Mouse (Mus musculus) liver, embryonic 16.5 days (tissue): ENCODE data around the gene Ly6g6f. TPM values are rescaled to one million over a fixed set of nuclear protein-coding genes. Genes with fewer than 3 reads are reported as not detected.

ENCODE experiments used
- ATAC-seq: fragments of 200-750 bp; cut with Nextera tagmentation; 2 replicates; pipeline ENCODE4 v1.8.0; 2017; ENCODE audit warnings: low read depth, mild to moderate bottlenecking, moderate number of reproducible peaks, moderate library complexity
- H3K27ac ChIP-seq: fragments of 300-500 bp; sonication (generic); 2 replicates; pipeline ENCODE4 v1.5.1; 2014; ENCODE audit warnings: mild to moderate bottlenecking, low read length
- H3K27me3 ChIP-seq: fragments of 300-500 bp; sonication (generic); 2 replicates; pipeline ENCODE4 v1.6.1; 2014; ENCODE audit warnings: low read depth, low read length, mixed read lengths; ENCODE audit not compliant: control insufficient read depth, insufficient read depth
- H3K36me3 ChIP-seq: fragments of 300-500 bp; sonication (generic); 2 replicates; pipeline ENCODE4 v1.6.1; 2014; ENCODE audit warnings: mild to moderate bottlenecking; ENCODE audit not compliant: control insufficient read depth, insufficient read depth
- H3K4me1 ChIP-seq: fragments of 300-500 bp; sonication (generic); 2 replicates; pipeline ENCODE4 v1.6.1; 2014; ENCODE audit warnings: low read depth, low read length, mixed read lengths; ENCODE audit not compliant: control insufficient read depth
- H3K4me2 ChIP-seq: fragments of 300-500 bp; sonication (generic); 2 replicates; pipeline ENCODE4 v1.6.1; 2014; ENCODE audit warnings: low read depth, low read length, mixed read lengths
- H3K4me3 ChIP-seq: fragments of 300-500 bp; sonication (generic); 2 replicates; pipeline ENCODE4 v1.5.1; 2014; ENCODE audit warnings: low read depth, mild to moderate bottlenecking, low read length
- H3K9ac ChIP-seq: fragments of 300-500 bp; sonication (generic); 2 replicates; pipeline ENCODE4 v1.6.1; 2014; ENCODE audit warnings: low read depth, low read length
- H3K9me3 ChIP-seq: fragments of 300-500 bp; sonication (generic); replicated peaks from 2 replicates; pipeline ENCODE4 v1.6.1; 2016; ENCODE audit warnings: low read length; ENCODE audit not compliant: control insufficient read depth
- WGBS: fragments of 180-500 bp; shearing (Covaris S2); extraction: QIAGEN DNeasy Blood & Tissue Kit; methylation state at CpG from one replicate; pipeline ENCODE4 v1.1.7; 2014; ENCODE audit not compliant: insufficient replicate concordance; 5-methylcytosine and 5-hydroxymethylcytosine counted together
- polyA plus RNA-seq: library from polyadenylated mRNA; unstranded; fragments of >200 nt; fragmentation: Nextera tagmentation; extraction: Ambion mirVana; gene quantifications from 2 replicates; pipeline ENCODE4 v1.2.1, GENCODE M21; 2015

The Ly6g6f gene
- polyA plus RNA-seq, 1 experiment from 2014 or later: 5.7 TPM

DNA sequence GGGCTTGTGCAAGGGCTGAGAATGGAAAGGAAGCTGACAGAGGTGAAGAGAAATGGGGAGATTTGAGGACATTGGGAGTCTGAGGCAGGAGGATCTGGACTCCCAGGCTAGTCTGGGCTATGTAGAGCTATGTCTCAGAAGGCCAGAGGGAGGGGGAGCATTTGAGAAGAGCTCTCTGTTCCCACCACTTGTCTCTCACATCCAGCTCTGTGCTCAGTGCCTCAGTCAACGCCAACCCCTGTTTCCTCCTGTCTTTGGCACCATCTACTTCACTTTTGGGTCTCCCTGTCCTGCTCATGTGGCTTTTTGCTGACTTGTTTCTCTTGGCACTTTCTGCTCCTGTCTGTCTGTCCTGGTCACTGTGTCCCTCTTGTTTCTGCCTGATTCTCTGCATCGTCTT lies 8.1 kb downstream of the Ly6g6f start:
- peaks cover 23% of the 10 kb centered on the region for H3K4me1 ChIP-seq

GRCm38 (mm10) chr17:35076507-35077176 lies 8.8 kb downstream of the Ly6g6f start, which contains the start of gene Ly6g6e:
Gene Ly6g6e (plus strand): TSS chr17:35076902.
- 40% methylated on average over 10 of the region's 10 CpGs for WGBS
- Histone ChIP-seq H3K9me3 (no peaks in the 10 kb centered on the region), H3K4me3 (no peak within 1 kb of the TSS), H3K27ac (no peak within 1 kb of the TSS), H3K4me1 (peaks cover 23% of the 10 kb centered on the region), H3K9ac (no peak within 1 kb of the TSS), H3K27me3 (peaks cover 6% of the 10 kb centered on the region), H3K36me3 (no peaks in the 10 kb centered on the region), H3K4me2 (peak within 1 kb of the TSS; percentile 33)
- no peak for ATAC-seq

More for the DNA sequence above, 8.1 kb downstream of the Ly6g6f start:
- Histone ChIP-seq H3K36me3 (no peaks in the 10 kb centered on the region), H3K27ac (no peak overlapping the region), H3K27me3 (peaks cover 6% of the 10 kb centered on the region), H3K9me3 (no peaks in the 10 kb centered on the region), H3K4me2 (peak overlapping the region; percentile 33; the same call in 1 of the 2 replicates), H3K9ac (no peak overlapping the region), H3K4me3 (no peak overlapping the region)
- no peak for ATAC-seq
- WGBS: 27% methylated on average over 2 of the region's 2 CpGs

GRCm38 (mm10) chr17:35074097-35074496 lies 11.3 kb downstream of the Ly6g6f start:
- Histone ChIP-seq H3K9ac (no peak overlapping the region), H3K4me2 (no peak overlapping the region), H3K27me3 (peaks cover 6% of the 10 kb centered on the region), H3K4me3 (no peak overlapping the region), H3K9me3 (no peaks in the 10 kb centered on the region), H3K27ac (no peak overlapping the region), H3K36me3 (no peaks in the 10 kb centered on the region), H3K4me1 (peaks cover 6% of the 10 kb centered on the region)
- no peak for ATAC-seq
- WGBS: 17% methylated on average over 17 of the region's 17 CpGs

DNA sequence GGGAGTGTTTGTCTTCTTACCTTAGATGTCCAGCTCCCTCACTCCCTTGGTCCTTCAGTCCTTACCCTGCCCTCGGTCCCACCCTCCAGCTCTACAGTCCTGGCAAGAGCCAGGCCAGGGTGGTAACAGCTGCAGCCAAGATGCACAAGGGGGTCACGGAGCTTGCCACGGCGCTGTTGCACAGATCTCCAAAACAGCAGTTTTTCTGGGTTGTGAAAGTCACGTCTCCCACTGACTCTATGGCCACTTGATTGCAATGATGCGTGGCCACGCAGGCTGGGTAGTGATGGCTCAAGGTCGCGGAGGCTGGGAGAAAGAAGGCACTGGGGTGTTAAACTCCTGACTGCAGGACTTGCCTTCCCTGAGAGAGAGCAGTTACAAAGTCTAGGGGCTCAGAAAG lies 14.0 kb downstream of the Ly6g6f start:
- H3K27ac ChIP-seq: no peak overlapping the region
- H3K4me2 ChIP-seq: no peak overlapping the region
- H3K9me3 ChIP-seq: no peaks in the 10 kb centered on the region
- H3K9ac ChIP-seq: no peak overlapping the region
- peaks cover 24% of the 10 kb centered on the region for H3K27me3 ChIP-seq
- no peaks in the 10 kb centered on the region; the same call in 1 of the 2 replicates for H3K4me1 ChIP-seq
- no peak overlapping the region for H3K4me3 ChIP-seq
- no peak for ATAC-seq
- H3K36me3 ChIP-seq: no peaks in the 10 kb centered on the region
- 70% methylated on average over 9 of the region's 9 CpGs for WGBS

DNA sequence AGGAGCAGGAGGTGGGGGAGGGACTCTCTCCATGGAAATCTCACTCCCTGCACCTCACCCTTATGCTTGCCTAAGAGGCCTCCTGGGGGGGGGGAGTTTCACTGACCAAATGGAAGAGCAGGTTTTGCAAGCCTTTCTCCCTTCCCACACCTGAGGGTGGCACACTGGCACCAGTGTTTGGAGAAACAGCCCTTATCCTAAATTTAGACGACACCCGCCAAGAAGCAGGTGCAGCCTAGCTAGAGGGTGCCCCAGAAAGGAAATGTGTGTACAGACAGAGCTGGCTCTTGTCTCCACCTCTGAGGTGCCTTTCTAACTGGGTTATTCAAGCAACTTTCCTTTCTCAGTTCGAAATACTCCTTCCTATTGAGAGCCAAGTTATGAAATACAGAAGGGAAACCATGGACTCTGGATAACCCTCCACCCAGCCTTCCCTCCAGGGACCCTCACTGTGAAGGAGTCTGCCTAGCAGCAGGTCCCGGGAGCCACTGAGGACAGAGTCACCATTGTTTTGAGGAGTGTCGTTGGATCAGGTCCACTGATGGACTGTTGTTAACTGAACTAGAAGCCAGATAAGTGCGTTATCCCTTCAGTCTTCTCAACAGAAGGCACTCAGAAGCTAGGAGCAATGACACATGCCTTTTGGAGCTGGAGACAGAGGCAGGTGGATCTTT lies 14.7 kb downstream of the Ly6g6f start:
- Histone ChIP-seq H3K9me3 (no peaks in the 10 kb centered on the region), H3K27ac (no peak overlapping the region), H3K9ac (no peak overlapping the region), H3K27me3 (peaks cover 31% of the 10 kb centered on the region), H3K4me3 (no peak overlapping the region), H3K4me1 (peaks cover 6% of the 10 kb centered on the region), H3K36me3 (no peaks in the 10 kb centered on the region), H3K4me2 (no peak overlapping the region)
- 41% methylated on average over 6 of the region's 6 CpGs for WGBS
- no peak for ATAC-seq

- Histone ChIP-seq H3K9me3 (no peaks in the 10 kb centered on the region), H3K4me1 (peaks cover 19% of the 10 kb centered on the region), H3K9ac (no peak overlapping the region), H3K4me3 (no peak overlapping the region), H3K27me3 (peaks cover 55% of the 10 kb centered on the region), H3K27ac (no peak overlapping the region), H3K36me3 (no peaks in the 10 kb centered on the region), H3K4me2 (no peak overlapping the region)
- ATAC-seq: no peak
- WGBS: 66% methylated on average over 17 of the region's 17 CpGs
Observed at GRCm38 (mm10) chr17:35068213-35068914, 17.0 kb downstream of the Ly6g6f start.

- H3K27me3 ChIP-seq: peaks cover 61% of the 10 kb centered on the region
- peak within 1 kb of the TSS; percentile 52 for H3K4me3 ChIP-seq
- peaks cover 19% of the 10 kb centered on the region for H3K4me1 ChIP-seq
- H3K4me2 ChIP-seq: peak within 1 kb of the TSS; percentile 64
- no peaks in the 10 kb centered on the region for H3K36me3 ChIP-seq
- H3K27ac ChIP-seq: no peak within 1 kb of the TSS
- 35% methylated on average over 10 of the region's 10 CpGs for WGBS
- no peak within 1 kb of the TSS for H3K9ac ChIP-seq
- no peak for ATAC-seq
- no peaks in the 10 kb centered on the region for H3K9me3 ChIP-seq
Observed at GRCm38 (mm10) chr17:35066084-35066483, 19.3 kb downstream of the Ly6g6f start, which contains the start of gene Mpig6b. Gene Mpig6b (minus strand): TSS chr17:35066184.

DNA sequence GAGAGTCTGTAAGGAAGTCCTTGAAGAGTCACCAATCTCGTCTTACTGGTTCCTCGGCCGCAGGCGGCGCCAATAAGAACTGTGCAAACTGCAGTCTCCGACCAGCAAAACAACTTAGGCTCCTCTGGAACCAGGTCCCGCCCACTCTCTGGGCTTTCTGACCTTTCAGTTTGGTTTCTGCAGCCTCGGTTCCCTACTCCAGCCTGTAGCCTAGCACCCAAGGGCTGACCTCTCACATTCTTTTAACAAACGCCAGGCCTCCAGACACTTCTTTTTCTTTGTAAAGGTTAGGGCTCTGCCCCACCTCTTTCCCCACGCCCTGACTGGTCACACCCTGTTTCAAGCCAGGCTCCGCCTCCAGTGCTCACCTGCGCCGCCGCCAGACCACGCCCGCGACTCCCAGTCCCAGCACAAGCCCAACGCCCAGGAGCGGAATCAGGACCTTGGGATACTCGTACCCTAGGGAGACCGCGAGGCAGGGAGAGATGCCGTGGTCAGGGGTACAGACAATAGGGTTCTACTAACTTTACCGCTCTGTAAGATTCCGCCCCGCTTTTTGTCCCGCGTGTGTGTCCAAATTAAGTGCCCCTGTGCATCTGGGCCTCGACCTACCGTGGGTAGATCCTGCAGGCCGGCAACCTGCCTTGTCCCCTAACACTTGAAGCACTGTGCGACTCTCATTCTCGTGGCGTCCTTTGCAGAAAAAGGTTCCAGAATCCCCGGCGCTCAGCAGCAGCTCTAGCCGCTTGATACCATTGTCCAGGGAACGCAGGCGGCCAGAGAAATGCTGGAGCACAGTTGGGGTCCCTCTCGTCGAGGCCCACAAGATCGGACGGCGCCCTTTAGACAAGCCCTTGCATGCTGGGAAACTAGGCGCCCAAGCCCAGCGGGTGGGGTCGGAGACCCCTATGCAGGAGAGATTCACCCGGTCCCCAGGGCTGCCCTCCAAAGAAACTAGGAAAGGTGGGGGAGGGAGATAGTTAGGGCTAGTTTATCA lies 20.2 kb downstream of the Ly6g6f start, which contains the start of gene Ly6g6c:
TSS of gene Ly6g6c (plus strand) at position 438 of the 997 bp plus-strand sequence.
- peak within 1 kb of the TSS; percentile 52 for H3K4me3 ChIP-seq
- peaks cover 26% of the 10 kb centered on the region for H3K4me1 ChIP-seq
- no peak within 1 kb of the TSS for H3K27ac ChIP-seq
- peak; percentile 38; the same call in 1 of the 2 replicates for ATAC-seq
- no peaks in the 10 kb centered on the region for H3K36me3 ChIP-seq
- peak within 1 kb of the TSS; percentile 64 for H3K4me2 ChIP-seq
- no peak within 1 kb of the TSS for H3K9ac ChIP-seq
- H3K27me3 ChIP-seq: peaks cover 64% of the 10 kb centered on the region
- no peaks in the 10 kb centered on the region for H3K9me3 ChIP-seq
- WGBS: 2% methylated on average over 48 of the region's 48 CpGs
